In the genomic region with DNA sequence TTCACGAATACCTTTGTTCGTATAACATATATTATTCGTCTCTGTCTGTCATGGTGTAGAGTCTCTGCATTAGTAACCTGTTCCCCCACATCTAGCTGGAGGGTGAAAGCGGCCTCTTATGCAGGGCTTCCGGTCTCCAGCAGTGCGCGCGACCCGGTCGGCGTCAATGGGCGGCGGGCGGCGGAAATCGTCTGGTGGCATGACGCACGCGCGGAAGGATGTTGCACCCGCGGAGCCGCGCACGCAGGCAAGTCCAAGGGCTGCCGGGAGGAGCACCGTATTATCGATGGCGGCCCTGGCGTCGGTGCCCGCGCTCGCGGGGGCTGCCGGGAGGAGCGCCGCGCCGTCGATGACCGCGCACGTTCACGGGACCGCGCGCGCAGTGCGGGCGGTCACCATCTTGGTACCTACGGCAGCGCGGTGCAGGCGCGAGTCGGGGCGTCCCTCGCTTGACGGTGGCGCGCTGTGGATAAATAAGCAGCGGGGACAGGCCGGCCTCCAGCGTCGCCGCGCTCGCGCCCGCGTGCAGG, we compare ENCODE assay signal across 8 mouse cellular contexts. TPM values are rescaled to one million over a fixed set of nuclear protein-coding genes. Genes with fewer than 3 reads are reported as not detected.
DNase-seq lines count a peak whose midpoint lies in the region; ATAC-seq and TF ChIP-seq lines count a peak whose summit lies in the region.

A gene (plus strand): TSS at position 395 of the 530 bp plus-strand sequence.

- H3K4me3 ChIP-seq in ES-E14 (ENCODE audit: insufficient read depth in 1 of 2, low read depth in 1 of 2, low read length in 2 of 2, poor library complexity in 1 of 2, severe bottlenecking in 1 of 2), result peak within 1 kb of the TSS; percentile 93 to 96
- peak within 1 kb of the TSS; percentile 62 for H3K4me3 ChIP-seq in forebrain, embryonic 15.5 days
- H3K4me3 ChIP-seq in lung, adult 2 months (replicated peaks; ENCODE audit: extremely low read depth, low read depth, low read length), result peak within 1 kb of the TSS; percentile 78

- intact Hi-C loops in heart, postnatal 25 days (cut with DNase I), result loop anchor here (5.0 kb wide), 2 partner anchors 132 to 182 kb away; no protein-coding TSS in a partner anchor

- H3K27me3 ChIP-seq in forebrain, embryonic 15.5 days, result no peaks in the 10 kb centered on the region

- peak within 1 kb of the TSS; percentile 94 for H3K4me2 ChIP-seq in forebrain, embryonic 15.5 days (replicated peaks)

- H3K4me1 ChIP-seq in ES-E14 (ENCODE audit: control insufficient read depth in 2 of 2, insufficient read depth in 2 of 2, low read length in 2 of 2, poor library complexity in 1 of 2), result no peaks in the 10 kb centered on the region; a peak in 2 of 4 replicates
- H3K4me1 ChIP-seq in forebrain, embryonic 15.5 days, result peaks cover 23% of the 10 kb centered on the region
- H3K4me1 ChIP-seq in lung, adult 2 months (ENCODE audit: control insufficient read depth, insufficient read depth, low read length), result peaks cover 4% of the 10 kb centered on the region

- in situ Hi-C loops in ES-E14 (cut with MboI; ENCODE audit: low sequenced_read_pairs in 2 of 2, unreplicated experiment in 2 of 2), result no loop called here

- peak within 1 kb of the TSS; percentile 83 for H3K27ac ChIP-seq in ES-E14 (ENCODE audit: insufficient read depth, low read depth, low read length, poor library complexity, severe bottlenecking)
- H3K27ac ChIP-seq in forebrain, embryonic 15.5 days (replicated peaks), result peak within 1 kb of the TSS; percentile 96

- no peaks in the 10 kb centered on the region for H3K36me3 ChIP-seq in ES-E14 (ENCODE audit: control insufficient read depth, insufficient read depth, low read length, poor library complexity, severe bottlenecking)
- H3K36me3 ChIP-seq in forebrain, embryonic 15.5 days, result 0 out of 2 replicates have a peak, but pooled peaks cover 2% of the 10 kb centered on the region

- ATAC-seq in forebrain, embryonic 15.5 days (replicated peaks), result peak; percentile 98
- ATAC-seq in neutrophil, adult 5-6 weeks (ENCODE audit: extremely low read depth, insufficient number of reproducible peaks, low FRiP score, poor library complexity, severe bottlenecking), result peak; percentile 92

- peak; percentile 87 for DNase-seq in ES-E14 (ENCODE audit: low read depth, low spot score)
- DNase-seq in cerebellum, adult 11-12 months, result peak; percentile 99
- DNase-seq in heart, postnatal 25 days (ENCODE audit: low spot score), result peak; percentile 98
- peak; percentile 99 for DNase-seq in layer of hippocampus, adult 18-20 months (ENCODE audit: low spot score in 2 of 2)
- peak; percentile 92 for DNase-seq in lung, adult 2 months
- DNase-seq in thymus, adult 18-20 months, result peak; percentile 97 to 98

- no peak for TF ChIP-seq CTCF in lung, adult 2 months (IDR thresholded peaks at IDR 0.05; ENCODE audit: insufficient read depth, low read length)

- TF ChIP-seq POLR2A in lung, adult 2 months (IDR thresholded peaks at IDR 0.05; ENCODE audit: borderline replicate concordance, extremely low read depth, low read depth, low read length), result peak; percentile 57; the same call in 1 of the 2 replicates

- WGBS in forebrain, embryonic 15.5 days, result under 1% methylated on average over 62 of the region's 72 CpGs
- WGBS in lung, adult 2 months, result under 1% methylated on average over 72 of the region's 72 CpGs

- H3K9me3 ChIP-seq in ES-E14 (ENCODE audit: control insufficient read depth, insufficient read depth, low read depth, low read length), result no peaks in the 10 kb centered on the region
- H3K9me3 ChIP-seq in forebrain, embryonic 15.5 days, result no peaks in the 10 kb centered on the region

- peak within 1 kb of the TSS; percentile 92 for H3K9ac ChIP-seq in ES-E14 (ENCODE audit: insufficient read depth, low read depth, low read length, poor library complexity, severe bottlenecking)
- peak within 1 kb of the TSS; percentile 88 for H3K9ac ChIP-seq in forebrain, embryonic 15.5 days (replicated peaks)

TF ChIP-seq in ES-E14, 5 proteins besides CTCF, POLR2A, EP300 and RAD21:
- TF ChIP-seq HCFC1 (IDR thresholded peaks at IDR 0.05; ENCODE audit: borderline replicate concordance, insufficient read depth, low read length) (peak; percentile 92), ZC3H11A (IDR thresholded peaks at IDR 0.05; ENCODE audit: borderline replicate concordance, low read depth, low read length) (no peak), MAFK (IDR thresholded peaks at IDR 0.05; ENCODE audit: insufficient read depth, low read depth, low read length) (no peak), ZNF384 (IDR thresholded peaks at IDR 0.05; ENCODE audit: low read depth, low read length) (no peak)

RNA-seq across cellular contexts. Expression of the gene that starts here (rescaled TPM):
- total RNA-seq in ES-E14 (2012; rRNA removed), result 45.5 and 55.9 TPM in 2 replicates
- 40.0 and 40.2 TPM in 2 replicates for polyA plus RNA-seq in forebrain, embryonic 15.5 days (2015; fragmentation: Nextera tagmentation; extraction: Ambion mirVana)
- total RNA-seq in heart, postnatal 25 days (2021), result 10 to 100 TPM; 40.3 to 41.5 TPM
- 10 to 100 TPM; 70.1 to 73.0 TPM for total RNA-seq in layer of hippocampus, adult 18-20 months (2021)
- 8.1 and 13.6 TPM in 2 replicates for polyA plus RNA-seq in lung, adult 2 months (2012; rRNA removed)
- total RNA-seq in neutrophil, adult 5-6 weeks (2017), result 36.2 and 39.2 TPM in 2 replicates

Comparison
In these comparisons a context has a peak if more than half of its experiments do, and no peak if none do; other contexts are left out.
1. Peak in every context shown above with its lines: DNase-seq, ATAC-seq, H3K4me3 ChIP-seq and H3K27ac ChIP-seq.